Mouse (Mus musculus): ENCODE measurements at regions not wholly inside any gene's neighbourhood (a gene's known extent, or its start where the extent isn't known, plus 50 kb on each side); places are given as distances from the start of the nearest gene placed in this dataset.

DNA sequence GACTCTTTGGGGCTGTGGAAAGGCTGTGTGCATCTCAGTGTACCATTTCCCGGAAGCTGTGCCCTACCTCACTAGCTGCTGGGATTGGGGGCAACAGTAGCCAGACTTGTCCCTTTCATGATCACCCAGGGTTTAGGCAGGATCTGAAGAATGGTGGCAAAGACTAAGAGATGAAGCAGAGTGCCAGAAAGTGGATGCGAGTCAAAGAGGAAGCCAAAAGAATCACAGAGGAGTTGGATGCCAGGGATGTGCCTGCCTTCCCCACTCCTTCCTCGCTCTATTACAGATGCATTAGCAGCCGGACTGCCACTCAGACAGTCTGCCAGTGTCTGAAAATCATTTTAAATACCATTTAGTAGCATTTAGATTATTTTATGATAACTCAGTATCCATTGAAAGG is 271.5 kb upstream of the Slc24a2 start:
- no peak for DNase-seq (ENCODE audit: low spot score in 2 of 2)

GRCm38 (mm10) chr4:87500441-87500840 is 270.2 kb upstream of the Slc24a2 start:
- DNase-seq (ENCODE audit: low spot score in 2 of 2): no peak

DNA sequence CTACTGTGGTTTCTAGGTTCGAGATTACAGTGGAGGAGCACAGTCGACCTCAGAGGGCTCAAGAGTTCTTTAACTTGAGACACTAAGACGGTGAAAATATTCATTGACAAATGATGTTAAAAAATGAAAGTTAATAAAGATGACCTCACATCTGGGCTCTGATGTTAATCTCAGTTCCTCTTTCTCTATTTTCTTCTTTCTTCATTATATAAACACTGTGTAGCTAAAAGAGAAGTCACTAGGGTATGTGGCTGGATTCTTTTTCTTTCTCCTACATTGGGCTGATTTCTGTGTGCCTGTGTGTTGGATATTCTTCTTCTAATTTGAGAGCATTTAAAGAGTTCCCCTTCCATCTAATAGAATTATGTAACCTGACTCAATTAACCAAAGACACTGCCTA is 257.5 kb upstream of the Slc24a2 start:
- DNase-seq (ENCODE audit: low spot score in 2 of 2): no peak

DNA sequence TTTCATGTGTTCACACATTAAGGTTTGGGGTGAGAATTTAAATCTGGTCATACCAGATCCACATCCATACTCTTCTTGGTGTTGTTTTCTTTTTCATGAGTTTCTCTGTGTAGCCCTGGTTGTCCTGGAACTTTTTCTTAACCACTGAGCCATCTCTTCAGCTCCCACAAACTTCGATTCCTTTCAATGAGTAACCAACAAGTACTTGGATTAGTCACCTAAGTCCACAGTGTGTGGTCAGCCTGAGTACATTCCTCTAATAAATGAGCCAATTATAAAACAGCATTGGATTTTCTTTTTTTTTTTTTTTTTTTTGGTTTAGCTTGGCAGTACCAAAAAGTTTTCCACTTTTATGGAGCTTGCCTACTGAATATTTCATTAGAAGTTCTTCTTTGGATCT is 245.3 kb upstream of the Slc24a2 start:
- no peak for DNase-seq (ENCODE audit: low spot score in 2 of 2)

DNA sequence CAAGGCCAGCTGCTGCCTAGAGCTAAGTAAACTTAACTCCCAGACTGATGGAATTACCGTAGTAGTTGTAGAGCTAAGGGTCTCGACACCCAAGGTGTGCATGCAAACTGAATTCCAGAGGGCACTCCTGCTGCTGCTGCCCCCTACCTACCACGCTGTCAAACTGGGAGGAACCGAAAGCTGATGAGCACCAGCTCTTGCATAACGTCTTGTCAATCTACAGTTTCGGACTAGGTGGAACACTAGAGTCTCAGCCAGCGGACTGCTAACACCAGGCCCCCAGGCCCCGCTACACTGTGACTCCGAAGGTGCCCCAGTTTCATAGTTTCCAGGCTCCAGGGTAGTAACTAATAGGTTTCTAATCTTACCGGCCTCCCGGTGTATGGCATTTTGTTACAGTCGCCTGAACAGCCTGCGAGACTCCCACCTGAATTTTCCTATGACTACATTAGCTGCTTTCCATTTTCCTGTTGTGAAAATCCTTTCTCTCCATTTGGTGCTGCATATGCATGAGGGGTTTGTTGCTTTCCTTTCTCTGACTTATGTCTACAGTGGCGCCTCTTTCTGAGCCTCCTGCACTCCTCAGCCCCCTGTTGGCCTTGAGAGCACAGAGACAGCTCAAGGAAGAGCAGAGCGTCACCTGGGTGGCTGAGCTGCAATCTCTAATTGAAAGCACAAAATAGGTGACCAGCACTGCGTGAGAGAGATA is 243.2 kb upstream of the Slc24a2 start:
- no peak for DNase-seq (ENCODE audit: low spot score in 2 of 2)

- no peak for DNase-seq (ENCODE audit: low spot score in 2 of 2)
Observed at GRCm38 (mm10) chr4:87472787-87473186, 242.5 kb upstream of the Slc24a2 start.

GRCm38 (mm10) chr4:87471385-87471784 is 241.1 kb upstream of the Slc24a2 start:
- no peak for DNase-seq (ENCODE audit: low spot score in 2 of 2)

- DNase-seq (ENCODE audit: low spot score in 2 of 2): no peak
Observed at GRCm38 (mm10) chr4:87467600-87467999, 237.3 kb upstream of the Slc24a2 start.

DNA sequence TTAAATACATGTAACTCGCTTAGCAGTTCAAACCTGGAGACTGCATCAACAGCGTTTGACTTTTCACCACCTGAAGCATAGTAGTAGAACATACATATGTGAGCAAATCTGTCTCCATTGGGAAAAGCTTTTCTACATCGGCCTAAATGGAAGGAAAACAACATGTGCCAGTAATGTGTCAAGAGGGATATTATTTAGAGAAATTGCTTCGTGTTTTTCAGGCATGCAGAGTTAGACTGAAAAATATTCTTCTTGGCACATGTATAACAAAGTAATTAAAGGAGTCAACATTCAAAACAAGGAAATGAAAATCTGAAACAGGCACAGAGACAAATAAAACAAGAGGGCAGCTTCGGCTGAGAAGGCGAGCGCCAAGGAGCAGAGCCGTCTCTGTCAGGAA is 236.7 kb upstream of the Slc24a2 start:
- DNase-seq (ENCODE audit: low spot score in 2 of 2): no peak

- DNase-seq (ENCODE audit: low spot score in 2 of 2): no peak
Observed at GRCm38 (mm10) chr4:87461181-87461912, 231.1 kb upstream of the Slc24a2 start.

DNA sequence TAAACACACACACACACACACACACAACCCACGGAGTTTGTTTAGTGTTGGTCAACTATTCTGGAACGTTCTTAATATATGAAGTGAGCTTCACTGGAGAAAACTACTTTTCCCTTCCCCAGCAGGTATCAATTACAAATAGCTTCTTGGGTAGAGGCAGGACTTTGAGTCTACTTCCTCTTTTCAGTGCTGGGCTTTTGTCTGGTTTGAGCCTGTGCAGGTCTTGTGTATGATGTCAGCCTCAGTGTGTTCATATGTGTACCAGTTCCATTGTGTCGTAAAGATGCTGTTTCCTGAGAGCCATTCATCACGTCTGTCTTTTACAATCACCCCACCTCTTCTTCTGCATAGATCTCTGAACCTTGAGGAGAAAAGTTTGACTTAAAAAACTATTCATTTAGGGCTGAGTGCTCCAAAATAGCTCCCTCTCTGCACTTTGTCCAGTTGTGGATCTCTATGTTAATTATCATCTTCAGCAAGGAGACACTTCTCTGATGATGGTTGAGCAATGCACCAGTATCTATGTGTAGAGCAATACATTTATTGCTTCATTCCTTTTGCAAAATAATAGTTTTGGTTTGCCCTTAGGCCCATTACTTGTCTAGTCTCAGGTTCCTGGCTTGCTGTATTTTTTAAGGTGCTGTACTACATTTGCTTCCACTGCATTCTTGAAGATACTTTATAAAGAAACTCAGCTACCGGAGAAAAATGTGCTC is 225.7 kb upstream of the Slc24a2 start:
- DNase-seq (ENCODE audit: low spot score in 2 of 2): no peak

GRCm38 (mm10) chr4:87452122-87452521 is 221.8 kb upstream of the Slc24a2 start:
- DNase-seq (ENCODE audit: low spot score in 2 of 2): no peak

- no peak for DNase-seq (ENCODE audit: low spot score in 2 of 2)
Observed at GRCm38 (mm10) chr4:87451251-87451650, 221.0 kb upstream of the Slc24a2 start.

GRCm38 (mm10) chr4:87448338-87448737 is 218.1 kb upstream of the Slc24a2 start:
- DNase-seq (ENCODE audit: low spot score in 2 of 2): no peak

DNA sequence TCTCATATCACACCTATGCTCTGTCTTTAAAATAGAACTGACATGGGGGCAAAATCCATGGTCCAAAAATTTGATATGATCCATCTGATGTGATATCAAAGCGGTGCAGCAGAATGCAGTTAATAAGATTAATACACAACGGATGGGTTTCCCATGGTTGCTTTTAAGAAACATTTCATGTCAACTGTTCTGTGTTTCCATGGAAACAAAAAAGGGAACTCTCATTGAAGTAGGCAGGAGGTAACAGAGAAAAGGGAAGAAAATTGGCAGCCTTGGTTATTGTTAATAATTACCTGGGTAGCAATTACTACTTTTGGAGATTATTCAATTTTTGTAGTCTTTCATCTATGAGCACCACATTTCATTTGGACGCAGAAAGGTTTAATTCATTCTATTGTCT is 216.6 kb upstream of the Slc24a2 start:
- no peak for DNase-seq (ENCODE audit: low spot score in 2 of 2)

DNA sequence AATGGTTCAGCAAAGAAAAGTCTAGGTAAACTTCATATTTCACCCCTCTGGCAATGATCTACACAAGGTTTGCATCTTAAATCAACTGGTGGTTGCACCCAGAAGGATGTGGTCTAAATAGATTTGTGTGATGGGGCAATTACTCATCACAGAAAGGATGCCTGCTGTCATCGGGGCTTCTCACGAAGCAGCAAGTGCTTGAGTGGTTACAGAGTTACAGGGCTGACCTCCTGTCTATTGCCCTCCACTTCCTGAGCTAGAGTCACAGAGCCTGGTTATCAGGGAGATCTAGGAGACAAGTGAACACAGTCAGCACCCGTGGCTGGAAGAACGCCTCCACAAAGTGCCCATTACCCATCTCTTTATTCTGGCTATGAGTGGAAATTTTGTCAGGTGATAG is 203.9 kb upstream of the Slc24a2 start:
- DNase-seq (ENCODE audit: low spot score in 2 of 2): no peak

DNA sequence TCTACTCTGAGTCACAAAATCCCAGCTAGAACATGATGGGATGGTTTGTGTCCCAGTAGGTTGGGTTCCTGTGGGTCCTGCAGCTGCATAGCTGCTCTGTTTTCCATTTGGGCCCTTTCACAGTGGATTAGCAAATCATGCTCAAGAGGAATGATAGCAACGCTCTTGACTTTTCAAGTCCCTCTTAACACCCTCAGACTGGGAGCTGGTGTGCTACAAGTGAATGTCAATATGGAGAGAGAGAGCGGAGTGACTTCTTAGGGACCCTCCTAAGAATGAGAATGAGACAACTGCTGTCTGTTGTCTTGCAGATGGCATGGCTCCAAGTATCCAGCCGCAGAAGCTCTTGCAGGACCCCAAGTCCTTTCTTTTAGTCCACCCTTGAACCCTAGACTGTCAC is 198.1 kb upstream of the Slc24a2 start:
- no peak for DNase-seq (ENCODE audit: low spot score in 2 of 2)

- no peak for DNase-seq (ENCODE audit: low spot score in 2 of 2)
Observed at GRCm38 (mm10) chr4:87424066-87424465, 193.8 kb upstream of the Slc24a2 start.

DNA sequence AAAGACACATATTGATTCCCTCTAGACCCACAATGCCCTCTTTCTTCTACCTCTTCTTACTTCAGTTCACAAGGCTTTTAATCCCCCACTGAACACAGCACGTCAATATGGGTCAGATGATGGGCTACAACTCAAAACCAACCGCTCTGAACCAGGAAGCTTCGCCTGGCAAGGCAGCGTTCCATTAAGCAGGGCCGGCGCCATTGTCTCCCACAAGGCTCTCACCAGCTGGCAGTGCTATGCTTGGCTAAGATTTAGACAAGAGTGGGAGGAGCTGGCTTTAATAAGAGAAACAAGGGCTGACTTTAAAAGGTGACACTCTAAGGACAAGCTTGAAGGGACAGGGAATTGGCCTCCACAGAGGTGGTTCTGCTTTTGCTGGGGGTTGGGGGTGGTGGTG is 192.3 kb upstream of the Slc24a2 start:
- no peak for DNase-seq (ENCODE audit: low spot score in 2 of 2)

DNA sequence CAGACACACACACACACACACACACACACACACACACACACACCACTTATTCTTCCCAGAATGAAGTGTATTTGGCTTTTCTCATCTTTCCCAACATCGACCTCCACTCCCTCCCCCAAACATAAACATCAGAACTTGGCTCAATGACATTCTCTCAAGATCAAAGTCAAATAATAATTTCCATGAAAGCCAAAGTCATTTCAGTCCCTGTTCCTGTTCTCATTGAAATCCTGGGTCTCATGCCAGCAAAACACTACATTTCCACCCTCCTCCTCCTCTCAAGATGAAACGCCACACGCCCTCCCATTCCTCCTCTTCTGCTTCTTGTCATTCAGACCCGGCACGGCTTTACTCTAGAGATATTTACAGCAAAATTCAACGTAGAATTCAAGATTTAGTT is 173.1 kb upstream of the Slc24a2 start:
- no peak for DNase-seq (ENCODE audit: low spot score in 2 of 2)

GRCm38 (mm10) chr4:87402173-87402556 is 171.9 kb upstream of the Slc24a2 start:
- no peak for DNase-seq (ENCODE audit: low spot score in 2 of 2)

GRCm38 (mm10) chr4:87401316-87402172 is 171.3 kb upstream of the Slc24a2 start:
- DNase-seq (ENCODE audit: low spot score in 2 of 2): no peak
